Mouse (Mus musculus) hindbrain, embryonic 10.5 days (tissue): ENCODE measurements around the gene Sart3. TPM values are rescaled to one million over a fixed set of nuclear protein-coding genes. Genes with fewer than 3 reads are reported as not detected.

Experiments
- DNase-seq: peaks from one replicate; pipeline ENCODE4 v3.0.0-alpha.2; 2017; ENCODE audit warnings: low spot score
- H3K27ac ChIP-seq: fragments of 300-500 bp; sonication (generic); 2 replicates; pipeline ENCODE4 v1.5.1; 2016; ENCODE audit warnings: mild to moderate bottlenecking, moderate library complexity
- H3K27me3 ChIP-seq: fragments of 300-500 bp; sonication (generic); 2 replicates; pipeline ENCODE4 v1.6.1; 2016; ENCODE audit warnings: mild to moderate bottlenecking; ENCODE audit not compliant: poor library complexity, insufficient read depth, severe bottlenecking
- H3K36me3 ChIP-seq: fragments of 300-500 bp; sonication (generic); 2 replicates; pipeline ENCODE4 v1.6.1; 2016; ENCODE audit warnings: mild to moderate bottlenecking, moderate library complexity
- H3K4me1 ChIP-seq: fragments of 300-500 bp; sonication (generic); replicated peaks from 2 replicates; pipeline ENCODE4 v1.6.1; 2016; ENCODE audit warnings: mild to moderate bottlenecking
- H3K4me3 ChIP-seq: fragments of 300-500 bp; sonication (generic); 2 replicates; pipeline ENCODE4 v1.5.1; 2016; ENCODE audit warnings: mild to moderate bottlenecking, moderate library complexity
- H3K9me3 ChIP-seq: fragments of 300-500 bp; sonication (generic); 2 replicates; pipeline ENCODE4 v1.6.1; 2016; ENCODE audit warnings: mild to moderate bottlenecking, moderate library complexity
- WGBS: fragments of 180-500 bp; shearing (Covaris S2); methylation state at CpG from one replicate; pipeline ENCODE4 v1.1.7; 2016; 5-methylcytosine and 5-hydroxymethylcytosine counted together
- polyA plus RNA-seq: library from polyadenylated mRNA; unstranded; fragments of >200 nt; fragmentation: Nextera tagmentation; extraction: Ambion mirVana; gene quantifications from 2 replicates; pipeline ENCODE4 v1.2.1, GENCODE M21; 2016

Gene Sart3
- polyA plus RNA-seq, 1 experiment from 2014 or later, result 66.0 TPM

GRCm38 (mm10) chr5:113693196-113693755, 79.0 kb downstream of the Sart3 start:
- no peak overlapping the region for H3K4me3 ChIP-seq
- H3K27ac ChIP-seq, result no peak overlapping the region
- no peaks in the 10 kb centered on the region for H3K27me3 ChIP-seq
- WGBS, result 87% methylated on average over 8 of the region's 8 CpGs
- DNase-seq, result no peak
- H3K4me1 ChIP-seq, result peaks cover 29% of the 10 kb centered on the region
- H3K36me3 ChIP-seq, result no peaks in the 10 kb centered on the region
- H3K9me3 ChIP-seq, result peaks cover 6% of the 10 kb centered on the region

Other genes with a start within 250 kb of the Sart3 start
- 0.78 and 1.1 TPM in 2 replicates for gene Cmklr1, start 122.1 kb downstream of the Sart3 start, polyA plus RNA-seq
- gene 1700069L16Rik, start 47.7 kb downstream of the Sart3 start, polyA plus RNA-seq, result not detected in 2 replicates
- gene Ficd, start 36.7 kb downstream of the Sart3 start, polyA plus RNA-seq, result 5.3 and 5.6 TPM in 2 replicates
- 103 and 116 TPM in 2 replicates for gene Iscu, start 238 bp upstream of the Sart3 start, polyA plus RNA-seq
- gene Tmem119, start 28.0 kb upstream of the Sart3 start, polyA plus RNA-seq, result 34.4 and 46.0 TPM in 2 replicates
- gene Selplg, start 60.1 kb upstream of the Sart3 start, polyA plus RNA-seq, result 1.3 and 1.7 TPM in 2 replicates
- 248 and 258 TPM in 2 replicates for gene Coro1c, start 136.2 kb upstream of the Sart3 start, polyA plus RNA-seq
- gene Ssh1, start 221.4 kb upstream of the Sart3 start, polyA plus RNA-seq, result 14.8 and 16.9 TPM in 2 replicates
- not detected in 2 replicates for gene Dao, start 231.2 kb upstream of the Sart3 start, polyA plus RNA-seq